Mouse (Mus musculus): ENCODE measurements around the gene Soat2.

GRCm38 (mm10) chr15:102169064-102169463 lies 18.7 kb downstream of the Soat2 start:
- TF ChIP-seq POLR2A (IDR thresholded peaks at IDR 0.05; ENCODE audit: insufficient read depth, low read depth, low read length): no peak
- no peak for TF ChIP-seq CTCF (IDR thresholded peaks at IDR 0.05; ENCODE audit: insufficient read depth, low read depth, low read length)

Measured in olfactory bulb, adult 2 months (tissue).